Mouse (Mus musculus) limb, embryonic 13.5 days (tissue): ENCODE results near the gene Ppm1k. TPM values are rescaled to one million over a fixed set of nuclear protein-coding genes. Genes with fewer than 3 reads are reported as not detected.

Source experiments
- ATAC-seq: fragments of 200-750 bp; cut with Nextera tagmentation; 2 replicates; pipeline ENCODE4 v1.8.0; 2017; ENCODE audit warnings: low read depth, moderate number of reproducible peaks, moderate TSS enrichment; ENCODE audit not compliant: low FRiP score
- H3K27ac ChIP-seq: fragments of 300-500 bp; sonication (generic); 2 replicates; pipeline ENCODE4 v1.5.1; 2015; ENCODE audit warnings: inconsistent platforms, mild to moderate bottlenecking, moderate library complexity
- H3K27me3 ChIP-seq: fragments of 300-500 bp; sonication (generic); 2 replicates; pipeline ENCODE4 v1.6.1; 2015; ENCODE audit warnings: mild to moderate bottlenecking, inconsistent platforms
- H3K36me3 ChIP-seq: fragments of 300-500 bp; sonication (generic); 2 replicates; pipeline ENCODE4 v1.6.1; 2015; ENCODE audit warnings: inconsistent platforms, mild to moderate bottlenecking, moderate library complexity
- H3K4me1 ChIP-seq: fragments of 300-500 bp; sonication (generic); 2 replicates; pipeline ENCODE4 v1.6.1; 2015; ENCODE audit warnings: inconsistent platforms
- H3K4me2 ChIP-seq: fragments of 300-500 bp; sonication (generic); replicated peaks from 2 replicates; pipeline ENCODE4 v1.6.1; 2015; ENCODE audit warnings: inconsistent platforms, mild to moderate bottlenecking, moderate library complexity
- H3K4me3 ChIP-seq: fragments of 300-500 bp; sonication (generic); 2 replicates; pipeline ENCODE4 v1.5.1; 2015; ENCODE audit warnings: moderate library complexity, mild to moderate bottlenecking, inconsistent platforms
- H3K9ac ChIP-seq: fragments of 300-500 bp; sonication (generic); 2 replicates; pipeline ENCODE4 v1.6.1; 2015; ENCODE audit warnings: mild to moderate bottlenecking, inconsistent platforms
- H3K9me3 ChIP-seq: fragments of 300-500 bp; sonication (generic); 2 replicates; pipeline ENCODE4 v1.6.1; 2016; ENCODE audit warnings: inconsistent platforms
- WGBS: fragments of 180-500 bp; shearing (Covaris S2); methylation state at CpG from one replicate; pipeline ENCODE4 v1.1.7; 2015; 5-methylcytosine and 5-hydroxymethylcytosine counted together
- polyA plus RNA-seq: library from polyadenylated mRNA; unstranded; fragments of >200 nt; fragmentation: Nextera tagmentation; extraction: Ambion mirVana; gene quantifications from 2 replicates; pipeline ENCODE4 v1.2.1, GENCODE M21; 2015

The Ppm1k gene
- 5.2 and 5.3 TPM in 2 replicates for polyA plus RNA-seq

DNA sequence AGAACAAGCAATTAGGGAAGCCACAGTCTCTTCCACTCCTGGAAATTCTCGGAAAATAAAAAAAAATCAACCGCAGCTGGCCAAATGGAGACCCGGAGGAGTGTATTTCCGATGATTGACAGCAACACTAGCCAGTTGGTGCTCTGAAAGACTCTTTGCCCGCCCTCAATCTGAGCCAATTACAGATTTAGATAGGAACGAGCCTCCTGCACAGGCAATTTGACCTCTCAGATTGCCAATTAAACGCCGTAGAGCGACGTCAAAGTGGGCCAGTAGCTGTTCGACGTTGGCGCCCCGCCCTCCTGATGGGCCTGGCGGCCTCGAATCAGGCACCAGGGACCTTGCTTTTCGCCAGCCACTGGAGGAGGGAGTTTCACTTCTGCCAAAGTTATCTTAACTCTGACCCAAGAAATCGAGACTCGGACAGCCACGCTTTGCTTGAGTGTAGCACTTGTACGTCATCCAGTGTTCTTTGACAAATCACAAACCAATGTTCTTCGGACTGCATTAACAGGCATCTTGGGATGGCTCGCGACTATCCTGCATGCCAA is at the start of gene Ppm1k:
Ppm1k (minus strand) TSS at position 83 of the 551 bp plus-strand sequence.
- Histone ChIP-seq H3K27me3 (no peaks in the 10 kb centered on the region), H3K4me2 (peak within 1 kb of the TSS; percentile 87), H3K4me3 (peak within 1 kb of the TSS; percentile 78), H3K9me3 (no peaks in the 10 kb centered on the region), H3K9ac (peak within 1 kb of the TSS; percentile 86), H3K4me1 (peaks cover 13% of the 10 kb centered on the region), H3K27ac (peak within 1 kb of the TSS; percentile 85), H3K36me3 (no peaks in the 10 kb centered on the region)
- WGBS = under 1% methylated on average over 24 of the region's 24 CpGs
- ATAC-seq = peak; percentile 98

DNA sequence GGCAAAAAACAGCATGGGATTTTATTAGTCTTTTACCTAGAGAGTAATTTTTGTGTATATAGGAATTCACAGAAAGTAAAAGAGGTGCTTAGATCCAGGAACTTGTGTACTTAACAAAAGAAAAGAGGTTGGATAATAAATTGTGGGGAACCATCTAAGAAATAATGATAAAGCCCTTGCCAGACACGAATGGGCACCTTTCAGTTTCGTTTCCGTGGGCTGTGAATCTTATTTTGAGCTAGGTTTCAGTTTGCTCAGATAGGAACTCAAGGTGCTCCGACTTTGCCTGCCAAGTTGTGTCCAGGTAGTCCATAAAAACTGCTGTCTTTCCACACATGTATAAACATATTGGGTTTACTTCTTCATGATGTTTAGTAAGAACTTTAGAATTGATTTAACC is 47.1 kb upstream of the Ppm1k start:
- H3K9me3 ChIP-seq = no peaks in the 10 kb centered on the region
- H3K36me3 ChIP-seq = no peaks in the 10 kb centered on the region
- H3K9ac ChIP-seq = no peak overlapping the region
- no peak overlapping the region for H3K27ac ChIP-seq
- no peaks in the 10 kb centered on the region for H3K27me3 ChIP-seq
- H3K4me1 ChIP-seq = peaks cover 2% of the 10 kb centered on the region; the same call in 1 of the 2 replicates
- H3K4me2 ChIP-seq = no peak overlapping the region
- 73% methylated on average over 4 of the region's 4 CpGs for WGBS
- H3K4me3 ChIP-seq = no peak overlapping the region
- no peak for ATAC-seq

DNA sequence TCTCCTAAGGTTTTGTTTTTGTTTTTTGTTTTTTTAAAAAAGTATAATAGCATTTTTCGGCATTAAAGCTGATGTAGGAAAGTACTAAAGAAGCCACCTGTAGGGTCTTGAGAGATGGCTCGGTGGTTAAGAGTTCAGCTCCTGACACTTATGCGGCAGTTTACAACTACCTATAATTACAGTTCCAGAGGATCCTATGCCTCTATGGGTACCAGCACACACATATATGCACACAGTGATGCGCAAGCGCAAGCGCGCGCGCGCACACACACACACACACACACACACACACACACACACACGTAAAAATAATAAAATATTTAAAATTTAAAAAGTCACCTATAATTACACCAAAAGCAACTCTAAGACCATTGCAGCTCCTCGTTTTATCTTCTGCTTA is 46.3 kb upstream of the Ppm1k start:
- H3K27me3 ChIP-seq = no peaks in the 10 kb centered on the region
- H3K9ac ChIP-seq = no peak overlapping the region; the same call in 1 of the 2 replicates
- H3K4me2 ChIP-seq = peak overlapping the region; percentile 82
- 0 out of 2 replicates have a peak, but pooled peaks have one; percentile 51 for ATAC-seq
- no peaks in the 10 kb centered on the region for H3K9me3 ChIP-seq
- peak overlapping the region; percentile 55 for H3K4me3 ChIP-seq
- peaks cover 2% of the 10 kb centered on the region; the same call in 1 of the 2 replicates for H3K4me1 ChIP-seq
- WGBS = 82% methylated on average over 12 of the region's 12 CpGs
- H3K36me3 ChIP-seq = no peaks in the 10 kb centered on the region
- no peak overlapping the region for H3K27ac ChIP-seq

DNA sequence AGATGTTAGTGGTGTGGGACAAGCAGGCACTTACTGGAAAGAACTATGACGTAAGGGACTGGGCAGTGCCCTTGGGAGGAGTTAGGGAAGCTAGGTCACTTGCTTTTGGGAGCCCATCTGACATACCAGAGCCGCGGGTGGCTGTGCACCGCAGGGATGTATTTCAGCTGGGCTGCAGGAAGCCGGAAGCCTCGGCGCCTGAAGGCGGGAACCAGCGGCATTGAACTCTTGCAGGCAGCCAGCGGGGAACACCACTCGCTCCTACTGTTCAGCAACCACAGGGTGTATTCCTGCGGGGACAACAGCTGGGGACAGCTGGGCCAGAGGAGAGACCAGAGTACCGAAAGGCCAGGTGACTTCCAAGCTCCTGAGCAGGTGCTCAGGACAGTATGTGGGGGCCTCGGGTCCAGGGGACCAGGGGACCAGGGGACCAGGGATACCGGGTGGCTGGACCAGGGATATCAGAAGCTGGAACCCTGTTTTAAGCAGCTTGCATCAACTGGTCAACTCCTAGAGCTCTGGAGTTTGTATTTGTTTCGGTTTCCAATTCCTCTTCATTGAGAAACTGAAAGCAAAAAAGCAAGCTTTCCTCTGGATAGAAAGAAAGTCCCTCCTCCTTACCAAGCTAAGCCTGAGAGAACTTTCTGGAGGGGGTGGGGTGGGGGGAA is 45.7 kb upstream of the Ppm1k start, which contains the start of gene Herc6:
Herc6 (plus strand) TSS at position 120 of the 668 bp plus-strand sequence.
- peak within 1 kb of the TSS; percentile 67; the same call in 1 of the 2 replicates for H3K27ac ChIP-seq
- peak; percentile 79 for ATAC-seq
- peak within 1 kb of the TSS; percentile 82 for H3K4me2 ChIP-seq
- peaks cover 2% of the 10 kb centered on the region; the same call in 1 of the 2 replicates for H3K4me1 ChIP-seq
- H3K4me3 ChIP-seq = peak within 1 kb of the TSS; percentile 55
- H3K9ac ChIP-seq = peak within 1 kb of the TSS; percentile 65
- H3K9me3 ChIP-seq = no peaks in the 10 kb centered on the region
- 3% methylated on average over 16 of the region's 16 CpGs for WGBS
- H3K36me3 ChIP-seq = no peaks in the 10 kb centered on the region
- H3K27me3 ChIP-seq = no peaks in the 10 kb centered on the region

DNA sequence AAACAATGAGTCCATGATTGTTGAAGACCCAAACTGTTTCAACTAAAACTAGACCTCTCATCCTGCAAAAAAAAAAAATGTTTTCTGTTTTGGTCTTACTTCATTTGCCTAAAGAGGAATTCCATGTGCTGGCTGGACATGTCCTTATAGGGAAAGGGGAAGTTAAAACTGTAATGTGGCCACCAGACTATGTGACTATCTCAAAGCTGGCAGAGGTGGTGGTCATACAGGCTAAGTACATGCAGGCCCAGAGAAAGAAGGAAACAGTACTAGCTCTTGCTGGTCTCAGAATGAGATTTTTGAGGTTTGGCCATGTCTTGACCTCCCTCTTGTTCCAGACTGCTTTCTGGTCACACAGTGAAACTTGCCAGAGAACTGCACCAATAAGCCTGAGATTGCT is 36.3 kb upstream of the Ppm1k start:
- Histone ChIP-seq H3K4me2 (no peak overlapping the region), H3K27me3 (no peaks in the 10 kb centered on the region), H3K27ac (no peak overlapping the region), H3K9me3 (no peaks in the 10 kb centered on the region), H3K4me1 (no peaks in the 10 kb centered on the region), H3K9ac (no peak overlapping the region), H3K36me3 (no peaks in the 10 kb centered on the region), H3K4me3 (no peak overlapping the region)
- no peak for ATAC-seq

DNA sequence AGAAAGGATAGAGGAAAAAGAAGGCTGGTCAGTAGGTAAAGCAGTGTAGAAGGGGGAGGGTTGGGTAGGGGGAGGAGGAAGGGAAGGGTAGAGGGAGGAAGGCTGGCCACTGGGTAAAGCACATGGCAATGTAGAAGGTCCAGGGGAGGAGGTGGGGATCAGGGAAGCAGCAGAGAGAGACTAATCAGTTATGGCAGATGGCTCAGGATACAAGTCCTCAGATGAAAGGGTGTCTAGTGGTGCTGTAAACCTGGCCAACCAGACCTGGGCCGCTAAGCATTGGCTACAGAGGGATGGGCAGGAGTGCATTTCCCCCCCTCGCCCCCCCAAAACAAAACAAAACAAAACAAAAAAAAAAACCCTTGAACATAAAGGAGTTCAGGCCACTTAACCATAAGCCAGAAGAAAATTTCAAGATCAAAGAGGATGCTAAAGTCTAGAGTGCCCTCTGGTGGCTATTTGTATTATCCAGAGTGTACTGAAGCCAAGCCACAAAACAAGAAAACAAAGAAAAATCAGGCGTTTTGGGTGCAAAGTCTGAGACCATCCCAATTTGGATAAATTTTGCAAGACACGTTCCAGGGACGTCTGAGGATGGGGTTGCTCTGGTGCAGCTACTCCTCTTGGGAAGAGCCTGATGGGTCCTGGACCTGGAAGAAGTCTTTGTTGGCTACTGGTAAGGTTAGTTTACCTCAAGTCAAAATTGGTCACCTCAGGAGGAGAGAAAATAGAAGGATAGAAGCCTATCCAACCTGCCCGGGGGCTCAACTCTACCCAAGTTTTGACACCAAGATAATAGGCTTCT is 35.1 kb upstream of the Ppm1k start:
- H3K4me3 ChIP-seq = no peak overlapping the region
- 13% methylated on average over 6 of the region's 6 CpGs for WGBS
- H3K27me3 ChIP-seq = no peaks in the 10 kb centered on the region
- no peaks in the 10 kb centered on the region for H3K36me3 ChIP-seq
- H3K4me2 ChIP-seq = no peak overlapping the region
- H3K9ac ChIP-seq = no peak overlapping the region
- no peaks in the 10 kb centered on the region for H3K9me3 ChIP-seq
- H3K27ac ChIP-seq = no peak overlapping the region
- no peak for ATAC-seq
- no peaks in the 10 kb centered on the region for H3K4me1 ChIP-seq

DNA sequence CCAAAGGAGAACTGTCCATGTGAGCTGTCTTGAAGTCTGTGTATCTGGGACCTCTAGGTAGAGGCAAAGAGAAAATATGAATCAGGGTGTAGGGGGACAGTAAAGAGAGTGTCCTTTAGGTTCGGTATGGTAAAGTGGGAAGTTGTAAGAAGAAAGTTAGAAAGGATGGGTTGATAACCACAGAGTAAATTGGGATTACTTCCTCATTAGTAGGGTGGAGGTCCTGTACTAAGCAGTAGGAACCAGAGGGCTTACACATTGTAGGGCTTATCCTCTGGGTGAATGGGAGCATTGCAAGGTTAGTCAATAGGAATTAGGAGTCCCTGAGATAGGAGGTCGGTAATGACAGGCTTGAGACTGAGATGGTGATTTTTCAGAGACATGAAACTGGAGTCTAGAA is 32.4 kb upstream of the Ppm1k start:
- no peaks in the 10 kb centered on the region for H3K27me3 ChIP-seq
- H3K9me3 ChIP-seq = no peaks in the 10 kb centered on the region
- H3K4me1 ChIP-seq = no peaks in the 10 kb centered on the region
- ATAC-seq = no peak
- H3K9ac ChIP-seq = no peak overlapping the region
- 81% methylated on average over 2 of the region's 2 CpGs for WGBS
- no peak overlapping the region for H3K4me3 ChIP-seq
- no peak overlapping the region for H3K27ac ChIP-seq
- no peaks in the 10 kb centered on the region for H3K36me3 ChIP-seq
- H3K4me2 ChIP-seq = no peak overlapping the region

DNA sequence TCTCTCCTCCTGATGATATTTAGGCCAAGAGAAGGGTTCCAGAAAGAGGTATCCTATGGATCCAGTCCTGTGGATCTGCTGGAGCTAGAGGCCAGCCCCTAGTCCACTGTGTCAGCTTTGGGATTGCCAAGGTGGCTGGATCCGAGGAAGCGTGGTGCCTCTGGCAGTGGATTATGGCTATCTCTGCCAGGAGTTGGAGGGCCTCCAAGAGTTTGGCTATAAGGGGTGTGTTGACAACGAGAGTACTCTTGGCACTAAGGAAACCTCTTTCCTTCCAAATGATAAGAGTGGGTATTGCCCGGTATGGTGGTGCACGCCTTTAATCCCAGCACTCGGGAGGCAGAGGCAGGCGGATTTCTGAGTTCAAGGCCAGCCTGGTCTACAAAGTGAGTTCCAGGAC is 30.2 kb upstream of the Ppm1k start:
- ATAC-seq = no peak
- H3K4me1 ChIP-seq = no peaks in the 10 kb centered on the region
- H3K9ac ChIP-seq = no peak overlapping the region
- H3K36me3 ChIP-seq = no peaks in the 10 kb centered on the region
- H3K27me3 ChIP-seq = no peaks in the 10 kb centered on the region
- H3K9me3 ChIP-seq = 0 out of 2 replicates have a peak, but pooled peaks cover 5% of the 10 kb centered on the region
- no peak overlapping the region for H3K4me2 ChIP-seq
- no peak overlapping the region for H3K27ac ChIP-seq
- 91% methylated on average over 7 of the region's 7 CpGs for WGBS
- H3K4me3 ChIP-seq = no peak overlapping the region

DNA sequence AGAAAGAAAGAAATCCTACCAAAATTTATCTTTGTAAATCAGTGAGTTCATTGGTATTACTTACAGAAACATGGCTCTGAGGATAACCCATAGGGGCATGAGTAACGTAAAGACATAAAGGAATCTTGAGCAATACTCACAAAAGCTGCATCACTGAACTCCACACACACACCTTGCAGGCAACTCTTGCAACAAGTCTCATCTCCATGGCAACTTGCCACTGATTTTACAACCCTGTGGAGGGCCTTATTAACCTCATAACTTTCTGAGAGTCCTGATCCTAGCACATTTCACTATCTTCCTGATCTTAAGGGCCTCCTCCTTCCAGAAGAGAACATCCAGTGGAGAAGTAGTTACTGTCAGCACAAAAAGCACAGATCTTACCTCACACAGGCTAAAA is 28.2 kb upstream of the Ppm1k start:
- H3K4me3 ChIP-seq = no peak overlapping the region
- H3K9ac ChIP-seq = no peak overlapping the region
- no peak overlapping the region for H3K27ac ChIP-seq
- no peak for ATAC-seq
- 91% methylated on average over 1 of the region's 1 CpGs for WGBS
- H3K9me3 ChIP-seq = 0 out of 2 replicates have a peak, but pooled peaks cover 5% of the 10 kb centered on the region
- no peaks in the 10 kb centered on the region for H3K36me3 ChIP-seq
- H3K4me2 ChIP-seq = no peak overlapping the region
- no peaks in the 10 kb centered on the region for H3K4me1 ChIP-seq
- no peaks in the 10 kb centered on the region for H3K27me3 ChIP-seq

DNA sequence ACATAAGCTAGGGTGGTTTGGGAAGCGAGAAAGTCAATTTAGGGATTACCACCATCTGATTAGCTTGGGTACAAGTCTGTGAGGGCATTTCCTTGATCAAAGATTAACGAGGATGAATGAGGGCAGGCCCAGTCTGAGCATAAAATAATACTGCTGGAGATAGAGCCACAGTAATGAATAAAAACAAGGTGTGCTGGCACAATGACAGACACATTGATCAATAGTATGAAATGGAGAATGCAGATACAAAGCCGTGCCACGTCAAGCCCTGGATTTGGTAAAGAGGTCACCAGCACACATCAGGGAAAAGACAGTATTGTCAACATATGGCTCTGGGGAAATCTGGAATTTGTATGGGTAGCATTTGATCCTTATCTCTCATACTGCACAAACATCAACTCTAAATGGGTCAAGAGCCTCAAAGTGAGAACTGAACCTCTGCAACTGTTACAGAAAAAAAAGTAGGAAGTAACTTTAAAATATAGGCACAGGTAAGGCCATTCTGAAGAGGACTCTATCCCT is 22.6 kb upstream of the Ppm1k start:
- Histone ChIP-seq H3K9ac (no peak overlapping the region), H3K36me3 (no peaks in the 10 kb centered on the region), H3K27ac (no peak overlapping the region), H3K4me3 (no peak overlapping the region), H3K4me1 (no peaks in the 10 kb centered on the region), H3K9me3 (0 out of 2 replicates have a peak, but pooled peaks cover 5% of the 10 kb centered on the region), H3K27me3 (no peaks in the 10 kb centered on the region), H3K4me2 (no peak overlapping the region)
- 65% methylated on average over 4 of the region's 4 CpGs for WGBS
- ATAC-seq = no peak

DNA sequence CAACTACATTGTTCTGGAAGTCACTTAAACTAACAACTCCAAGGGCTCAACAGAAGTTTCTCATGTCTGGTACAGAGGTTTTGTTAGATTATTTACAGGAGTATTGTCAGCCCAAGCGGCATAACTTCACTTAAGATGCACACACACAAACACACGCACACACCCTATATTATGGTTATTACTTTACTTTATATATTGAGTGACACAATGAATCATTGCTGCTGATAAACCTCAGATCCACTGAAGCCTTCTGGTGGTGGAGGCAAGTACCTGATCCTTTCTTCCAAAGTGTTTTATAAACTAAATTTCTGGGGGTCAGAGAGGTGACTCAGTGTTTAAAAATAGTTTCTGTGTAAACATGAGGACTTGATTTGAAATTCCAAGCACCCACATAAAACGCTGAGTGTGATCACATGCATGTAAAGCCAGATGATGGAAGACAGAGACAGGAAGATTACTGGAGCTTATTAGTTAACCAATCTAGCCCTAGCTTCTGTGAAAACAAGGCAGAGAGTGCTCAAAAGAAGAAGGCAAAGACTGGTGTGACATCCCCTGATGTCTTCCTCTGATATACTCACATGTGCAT is 16.0 kb upstream of the Ppm1k start:
- no peak overlapping the region for H3K4me2 ChIP-seq
- H3K9ac ChIP-seq = no peak overlapping the region
- no peaks in the 10 kb centered on the region for H3K9me3 ChIP-seq
- H3K27ac ChIP-seq = no peak overlapping the region
- no peak overlapping the region for H3K4me3 ChIP-seq
- no peaks in the 10 kb centered on the region for H3K36me3 ChIP-seq
- ATAC-seq = no peak
- H3K27me3 ChIP-seq = no peaks in the 10 kb centered on the region
- 72% methylated on average over 3 of the region's 3 CpGs for WGBS
- no peaks in the 10 kb centered on the region for H3K4me1 ChIP-seq

DNA sequence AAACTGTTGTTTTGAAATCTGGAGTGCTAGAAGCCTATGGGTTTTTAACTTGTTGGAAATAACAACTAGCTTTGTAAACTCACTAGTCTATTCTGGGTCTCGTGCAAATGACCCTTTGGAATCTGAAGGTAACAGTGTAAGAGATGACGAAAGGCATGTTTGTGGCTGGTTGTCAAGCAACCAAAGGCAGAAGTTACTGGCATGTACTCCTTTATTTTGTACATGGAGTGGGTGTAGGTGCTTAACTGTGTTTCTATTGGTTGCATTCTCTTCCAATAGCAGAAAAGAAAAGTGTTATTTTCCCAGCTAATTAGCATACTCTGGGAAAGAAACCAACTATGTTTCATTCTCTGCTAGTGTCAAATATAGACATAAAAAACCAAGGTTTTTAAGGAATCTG is 9.6 kb upstream of the Ppm1k start:
- Histone ChIP-seq H3K9ac (no peak overlapping the region), H3K4me2 (no peak overlapping the region), H3K4me1 (no peaks in the 10 kb centered on the region), H3K27me3 (no peaks in the 10 kb centered on the region), H3K4me3 (no peak overlapping the region), H3K36me3 (no peaks in the 10 kb centered on the region), H3K27ac (no peak overlapping the region), H3K9me3 (no peaks in the 10 kb centered on the region)
- WGBS = 74% methylated on average over 2 of the region's 2 CpGs
- ATAC-seq = no peak
